Mouse (Mus musculus): ENCODE measurements at regions not wholly inside any gene's neighbourhood (a gene's known extent, or its start where the extent isn't known, plus 50 kb on each side); places are given as distances from the start of the nearest gene placed in this dataset.

GRCm38 (mm10) chr1:63875297-63875962 is 106.4 kb upstream of the 4933402D24Rik start:
- DNase-seq (ENCODE audit: extremely low read depth, low read depth, low spot score): no peak
- no peak overlapping the region for H3K4me3 ChIP-seq (ENCODE audit: insufficient read depth, low read depth, low read length)
- no peak for TF ChIP-seq CTCF (IDR thresholded peaks at IDR 0.05; ENCODE audit: low read depth, low read length)
- TF ChIP-seq POLR2A (IDR thresholded peaks at IDR 0.05; ENCODE audit: extremely low read depth, insufficient read depth, low read length): no peak
- no peaks in the 10 kb centered on the region for H3K27me3 ChIP-seq (ENCODE audit: control insufficient read depth, insufficient read depth, low read length)
- WGBS: 82% methylated on average over 2 of the region's 3 CpGs
- no peaks in the 10 kb centered on the region for H3K36me3 ChIP-seq (ENCODE audit: control insufficient read depth, insufficient read depth, low read length)
- H3K27ac ChIP-seq (replicated peaks; ENCODE audit: insufficient read depth, low read depth, low read length): no peak overlapping the region
- no peak overlapping the region for H3K9ac ChIP-seq (ENCODE audit: low read depth, low read length)
- no peaks in the 10 kb centered on the region; the same call in 1 of the 2 replicates for H3K4me1 ChIP-seq (ENCODE audit: control insufficient read depth, insufficient read depth, low read length)
- no peaks in the 10 kb centered on the region for H3K79me2 ChIP-seq (ENCODE audit: control insufficient read depth, insufficient read depth, low read length)

GRCm38 (mm10) chr1:63871831-63872230 is 102.8 kb upstream of the 4933402D24Rik start:
- Histone ChIP-seq H3K27ac (replicated peaks; ENCODE audit: insufficient read depth, low read depth, low read length) (no peak overlapping the region), H3K4me1 (ENCODE audit: control insufficient read depth, insufficient read depth, low read length) (no peaks in the 10 kb centered on the region; the same call in 1 of the 2 replicates), H3K79me2 (ENCODE audit: control insufficient read depth, insufficient read depth, low read length) (no peaks in the 10 kb centered on the region), H3K27me3 (ENCODE audit: control insufficient read depth, insufficient read depth, low read length) (no peaks in the 10 kb centered on the region), H3K9ac (ENCODE audit: low read depth, low read length) (no peak overlapping the region), H3K36me3 (ENCODE audit: control insufficient read depth, insufficient read depth, low read length) (no peaks in the 10 kb centered on the region), H3K4me3 (ENCODE audit: insufficient read depth, low read depth, low read length) (no peak overlapping the region)
- WGBS: 68% methylated on average over 6 of the region's 6 CpGs
- peak; percentile 4 for DNase-seq (ENCODE audit: extremely low read depth, low read depth, low spot score)
- no peak for TF ChIP-seq CTCF (IDR thresholded peaks at IDR 0.05; ENCODE audit: low read depth, low read length)
- no peak for TF ChIP-seq POLR2A (IDR thresholded peaks at IDR 0.05; ENCODE audit: extremely low read depth, insufficient read depth, low read length)

DNA sequence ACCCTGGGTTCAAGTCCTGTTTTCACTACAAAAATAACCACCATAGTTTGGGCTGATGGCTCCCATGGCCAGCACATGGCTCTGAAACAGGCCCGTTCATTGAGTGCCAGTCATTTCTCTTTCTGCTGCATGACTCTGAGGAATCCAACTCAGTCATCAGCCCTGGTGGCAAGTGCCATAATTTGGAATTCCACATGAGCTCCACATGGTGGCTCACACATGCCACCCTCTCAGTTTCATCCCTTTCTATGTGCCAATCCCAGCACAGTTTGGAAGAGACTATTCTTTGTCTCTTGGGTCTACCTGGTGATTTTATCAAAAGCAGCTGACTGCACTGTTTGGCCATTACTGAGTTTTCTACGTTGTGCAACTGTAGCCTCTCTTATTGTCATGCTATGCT is 100.3 kb upstream of the 4933402D24Rik start:
- Histone ChIP-seq H3K27ac (replicated peaks; ENCODE audit: insufficient read depth, low read depth, low read length) (no peak overlapping the region), H3K4me3 (ENCODE audit: insufficient read depth, low read depth, low read length) (no peak overlapping the region), H3K27me3 (ENCODE audit: control insufficient read depth, insufficient read depth, low read length) (no peaks in the 10 kb centered on the region), H3K9ac (ENCODE audit: low read depth, low read length) (no peak overlapping the region), H3K79me2 (ENCODE audit: control insufficient read depth, insufficient read depth, low read length) (no peaks in the 10 kb centered on the region), H3K36me3 (ENCODE audit: control insufficient read depth, insufficient read depth, low read length) (no peaks in the 10 kb centered on the region), H3K4me1 (ENCODE audit: control insufficient read depth, insufficient read depth, low read length) (no peaks in the 10 kb centered on the region; the same call in 1 of the 2 replicates)
- no peak for DNase-seq (ENCODE audit: extremely low read depth, low read depth, low spot score)
- TF ChIP-seq CTCF (IDR thresholded peaks at IDR 0.05; ENCODE audit: low read depth, low read length) (no peak), POLR2A (IDR thresholded peaks at IDR 0.05; ENCODE audit: extremely low read depth, insufficient read depth, low read length) (no peak)
- WGBS: 80% methylated on average over 2 of the region's 2 CpGs

DNA sequence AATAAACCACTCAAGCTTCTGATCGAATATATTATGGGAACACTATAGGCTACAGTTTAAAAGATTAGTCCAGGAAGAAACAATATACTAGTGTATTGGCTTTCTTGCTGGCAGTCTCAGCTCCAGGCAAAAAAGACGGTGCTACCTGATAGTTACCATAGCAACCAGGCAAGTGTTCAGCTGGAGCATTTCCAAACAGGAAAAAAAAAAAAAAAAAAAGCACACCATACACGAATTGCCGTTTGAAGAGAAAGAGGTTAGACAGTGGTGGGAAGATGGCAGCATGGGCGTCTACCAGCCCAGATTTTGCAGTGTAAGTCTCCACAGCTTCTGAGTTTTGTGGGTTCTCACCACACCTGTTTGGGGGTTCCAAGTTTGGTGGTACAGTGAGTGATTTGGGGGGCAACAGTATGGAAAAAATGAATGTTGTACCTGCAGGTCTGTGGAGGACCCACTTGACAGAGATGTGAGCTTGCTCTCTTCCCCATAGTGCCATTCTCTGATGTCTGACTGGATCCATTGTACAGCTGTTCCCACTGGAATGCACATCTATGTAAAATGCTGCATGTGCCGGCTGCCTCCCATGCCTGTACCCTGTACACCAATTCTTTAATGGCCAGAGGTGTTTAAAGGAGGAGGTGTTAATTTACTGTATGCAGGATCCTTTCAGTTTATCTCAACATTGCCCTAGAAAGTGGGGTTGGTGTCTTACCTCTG is 89.0 kb upstream of the 4933402D24Rik start:
- no peaks in the 10 kb centered on the region for H3K36me3 ChIP-seq (ENCODE audit: control insufficient read depth, insufficient read depth, low read length)
- no peaks in the 10 kb centered on the region for H3K27me3 ChIP-seq (ENCODE audit: control insufficient read depth, insufficient read depth, low read length)
- H3K4me1 ChIP-seq (ENCODE audit: control insufficient read depth, insufficient read depth, low read length): no peaks in the 10 kb centered on the region
- TF ChIP-seq CTCF (IDR thresholded peaks at IDR 0.05; ENCODE audit: low read depth, low read length) (no peak), POLR2A (IDR thresholded peaks at IDR 0.05; ENCODE audit: extremely low read depth, insufficient read depth, low read length) (no peak)
- no peak overlapping the region for H3K4me3 ChIP-seq (ENCODE audit: insufficient read depth, low read depth, low read length)
- no peak overlapping the region for H3K9ac ChIP-seq (ENCODE audit: low read depth, low read length)
- DNase-seq (ENCODE audit: extremely low read depth, low read depth, low spot score): no peak
- 37% methylated on average over 6 of the region's 6 CpGs for whole genome bisulfite sequencing
- H3K27ac ChIP-seq (replicated peaks; ENCODE audit: insufficient read depth, low read depth, low read length): no peak overlapping the region
- H3K79me2 ChIP-seq (ENCODE audit: control insufficient read depth, insufficient read depth, low read length): no peaks in the 10 kb centered on the region

- DNase-seq (ENCODE audit: extremely low read depth, low read depth, low spot score): no peak
- no peaks in the 10 kb centered on the region for H3K36me3 ChIP-seq (ENCODE audit: control insufficient read depth, insufficient read depth, low read length)
Measured at GRCm38 (mm10) chr1:63857468-63857867, 88.4 kb upstream of the 4933402D24Rik start.

GRCm38 (mm10) chr1:63856366-63856765 is 87.3 kb upstream of the 4933402D24Rik start:
- 90% methylated on average over 2 of the region's 2 CpGs for WGBS
- no peaks in the 10 kb centered on the region for H3K79me2 ChIP-seq (ENCODE audit: control insufficient read depth, insufficient read depth, low read length)
- no peaks in the 10 kb centered on the region for H3K4me1 ChIP-seq (ENCODE audit: control insufficient read depth, insufficient read depth, low read length)

More at GRCm38 (mm10) chr1:63857468-63857867, 88.4 kb upstream of the 4933402D24Rik start:
- Histone ChIP-seq H3K4me3 (ENCODE audit: insufficient read depth, low read depth, low read length) (no peak overlapping the region), H3K27me3 (ENCODE audit: control insufficient read depth, insufficient read depth, low read length) (no peaks in the 10 kb centered on the region), H3K9ac (ENCODE audit: low read depth, low read length) (no peak overlapping the region), H3K27ac (replicated peaks; ENCODE audit: insufficient read depth, low read depth, low read length) (no peak overlapping the region), H3K4me1 (ENCODE audit: control insufficient read depth, insufficient read depth, low read length) (no peaks in the 10 kb centered on the region), H3K79me2 (ENCODE audit: control insufficient read depth, insufficient read depth, low read length) (no peaks in the 10 kb centered on the region)
- no peak for TF ChIP-seq POLR2A (IDR thresholded peaks at IDR 0.05; ENCODE audit: extremely low read depth, insufficient read depth, low read length)
- TF ChIP-seq CTCF (IDR thresholded peaks at IDR 0.05; ENCODE audit: low read depth, low read length): no peak
- 67% methylated on average over 5 of the region's 5 CpGs for WGBS

More at GRCm38 (mm10) chr1:63856366-63856765, 87.3 kb upstream of the 4933402D24Rik start:
- no peak overlapping the region for H3K9ac ChIP-seq (ENCODE audit: low read depth, low read length)
- H3K36me3 ChIP-seq (ENCODE audit: control insufficient read depth, insufficient read depth, low read length): no peaks in the 10 kb centered on the region
- H3K27ac ChIP-seq (replicated peaks; ENCODE audit: insufficient read depth, low read depth, low read length): no peak overlapping the region
- TF ChIP-seq CTCF (IDR thresholded peaks at IDR 0.05; ENCODE audit: low read depth, low read length): no peak
- TF ChIP-seq POLR2A (IDR thresholded peaks at IDR 0.05; ENCODE audit: extremely low read depth, insufficient read depth, low read length): no peak
- H3K27me3 ChIP-seq (ENCODE audit: control insufficient read depth, insufficient read depth, low read length): no peaks in the 10 kb centered on the region
- H3K4me3 ChIP-seq (ENCODE audit: insufficient read depth, low read depth, low read length): no peak overlapping the region
- no peak for DNase-seq (ENCODE audit: extremely low read depth, low read depth, low spot score)
